Mouse (Mus musculus): ENCODE measurements around the gene Zmiz1.

GRCm38 (mm10) chr14:25639979-25640378 lies 181.0 kb downstream of the Zmiz1 start:
- TF ChIP-seq CTCF (IDR thresholded peaks at IDR 0.05; ENCODE audit: control insufficient read depth, insufficient read depth, insufficient read length): no peak
- TF ChIP-seq MAX (IDR thresholded peaks at IDR 0.05): no peak
- TF ChIP-seq MYOG (IDR thresholded peaks at IDR 0.05; ENCODE audit: control insufficient read depth, extremely low read depth, insufficient read length): no peak
- TF ChIP-seq USF1 (IDR thresholded peaks at IDR 0.05; ENCODE audit: low read depth): no peak
- TF ChIP-seq CEBPB (IDR thresholded peaks at IDR 0.05; ENCODE audit: low read depth): no peak
- no peak for TF ChIP-seq MYOD1 (IDR thresholded peaks at IDR 0.05; ENCODE audit: control insufficient read depth, insufficient read length, low read depth)
- TF ChIP-seq FOSL1 (IDR thresholded peaks at IDR 0.05; ENCODE audit: insufficient read depth, low read length, poor library complexity, severe bottlenecking): no peak

All from C2C12 (cell line).